Comparison of ENCODE assay signal across 10 mouse cellular contexts in the genomic region with DNA sequence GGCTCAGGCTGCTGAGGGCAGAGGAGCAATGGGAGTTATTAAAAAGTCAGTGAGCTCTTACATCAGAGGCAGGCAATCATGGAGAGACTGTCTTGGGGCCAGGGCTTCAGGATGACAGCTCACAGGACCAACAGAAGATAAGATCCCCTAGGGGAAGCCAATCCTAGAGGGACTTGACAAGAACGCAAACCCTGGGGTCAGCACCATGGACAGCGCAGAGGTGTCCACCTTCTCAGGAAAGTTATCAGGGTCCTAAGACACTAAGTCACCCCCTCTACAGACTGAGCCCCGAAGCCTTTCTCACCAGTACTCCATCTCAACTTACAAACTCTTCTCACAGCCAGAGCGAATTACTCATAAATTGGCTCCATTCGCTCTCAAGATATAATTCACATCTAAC. TPM values are rescaled to one million over a fixed set of nuclear protein-coding genes. Genes with fewer than 3 reads are reported as not detected.
DNase-seq lines count a peak whose midpoint lies in the region; ATAC-seq lines count a peak whose summit lies in the region.
"Had no signal": no experiment of that assay in that cellular context is flagged by ENCODE, and none has a peak within 500 bp of the region (broad histone marks: within the 10 kb centered on the region; RNA-seq: fewer than 3 reads in every experiment).

A gene (minus strand): TSS at position 2 of the 400 bp plus-strand sequence.

- no peak within 1 kb of the TSS for H3K4me2 ChIP-seq in heart, embryonic 11.5 days
- H3K4me2 ChIP-seq: forebrain, embryonic 15.5 days had no signal

- H3K4me3 ChIP-seq in heart, embryonic 11.5 days (ENCODE audit: low read depth, low read length) = no peak within 1 kb of the TSS
- H3K4me3 ChIP-seq: forebrain, embryonic 15.5 days had no signal

- intact Hi-C loops in heart, postnatal 10 days (cut with DNase I) = no loop called here

- no peaks in the 10 kb centered on the region for H3K9me3 ChIP-seq in heart, embryonic 11.5 days (replicated peaks; ENCODE audit: control insufficient read depth, low read length)
- H3K9me3 ChIP-seq: forebrain, embryonic 15.5 days had no signal

- WGBS in heart, embryonic 11.5 days (ENCODE audit: insufficient replicate concordance) = 29% methylated on average over 5 of the region's 5 CpGs

- H3K4me1 ChIP-seq in heart, embryonic 11.5 days (ENCODE audit: control insufficient read depth, insufficient read depth, low read length) = no peaks in the 10 kb centered on the region
- H3K4me1 ChIP-seq: forebrain, embryonic 15.5 days had no signal

- H3K27ac ChIP-seq in heart, embryonic 11.5 days (ENCODE audit: low read depth, low read length) = no peak within 1 kb of the TSS
- H3K27ac ChIP-seq: forebrain, embryonic 15.5 days had no signal

- H3K9ac ChIP-seq in heart, embryonic 11.5 days (ENCODE audit: low read depth, low read length) = no peak within 1 kb of the TSS
- H3K9ac ChIP-seq: forebrain, embryonic 15.5 days had no signal

- H3K36me3 ChIP-seq in heart, embryonic 11.5 days (ENCODE audit: control insufficient read depth, insufficient read depth, low read length) = no peaks in the 10 kb centered on the region
- H3K36me3 ChIP-seq: forebrain, embryonic 15.5 days had no signal

- peak; percentile 3 to 32 for DNase-seq in heart, postnatal 10 days
- peak; percentile 64 for DNase-seq in testis, postnatal 10 days (ENCODE audit: low spot score)
- no peak for DNase-seq in testis, postnatal 14 days (ENCODE audit: low spot score)
- peak; percentile 77 for DNase-seq in forelimb bud, embryonic 11.5 days (ENCODE audit: low read depth, low spot score)
- DNase-seq in thymus, postnatal 4 days = peak; percentile 73
- DNase-seq in spleen, adult 18-20 months = no peak

- H3K27me3 ChIP-seq in heart, embryonic 11.5 days (ENCODE audit: control insufficient read depth, insufficient read depth, low read length) = no peaks in the 10 kb centered on the region
- H3K27me3 ChIP-seq: forebrain, embryonic 15.5 days had no signal

- no peak for ATAC-seq in heart, embryonic 11.5 days (replicated peaks; ENCODE audit: insufficient number of reproducible peaks, low FRiP score, low TSS enrichment)
- no peak for ATAC-seq in megakaryocyte, adult 5-6 weeks (ENCODE audit: poor library complexity, severe bottlenecking)
- ATAC-seq: forebrain, embryonic 15.5 days had no signal

RNA-seq across cellular contexts. Expression of the gene that starts here (rescaled TPM):
- total RNA-seq in heart, postnatal 10 days (2021) = not detected
- polyA plus RNA-seq in heart, embryonic 11.5 days (2014; fragmentation: Nextera tagmentation; extraction: Ambion mirVana) = not detected in 2 replicates
- total RNA-seq in megakaryocyte, adult 5-6 weeks (2015) = not detected in 2 replicates
- total RNA-seq in megakaryocyte, adult 5-6 weeks (2017) = not detected in 2 replicates
- polyA plus RNA-seq: forebrain, embryonic 15.5 days; large intestine, adult 2 months had no signal

Comparison
In these comparisons a context has a peak if more than half of its experiments do, and no peak if none do; other contexts are left out.
1. DNase-seq: peak in testis, postnatal 10 days (single experiment), forelimb bud, embryonic 11.5 days (single experiment) and thymus, postnatal 4 days (single experiment); none in testis, postnatal 14 days (single experiment) and spleen, adult 18-20 months (0 of 2).
2. Peak in DNase-seq in heart, postnatal 10 days; RNA of the gene not detected or under 1 TPM.